Mouse (Mus musculus): Measurements from ENCODE around the gene Zfp189. TPM values are rescaled to one million over a fixed set of nuclear protein-coding genes. Genes with fewer than 3 reads are reported as not detected.
"Not testable (repeated sequence)": the region's sequence is repeated elsewhere in the genome, so short reads cannot be mapped to it uniquely, and the experiment has no call there.

Gene Zfp189
- 1 to 10 TPM; 8.2 to 9.2 TPM for total RNA-seq (2021)

DNA sequence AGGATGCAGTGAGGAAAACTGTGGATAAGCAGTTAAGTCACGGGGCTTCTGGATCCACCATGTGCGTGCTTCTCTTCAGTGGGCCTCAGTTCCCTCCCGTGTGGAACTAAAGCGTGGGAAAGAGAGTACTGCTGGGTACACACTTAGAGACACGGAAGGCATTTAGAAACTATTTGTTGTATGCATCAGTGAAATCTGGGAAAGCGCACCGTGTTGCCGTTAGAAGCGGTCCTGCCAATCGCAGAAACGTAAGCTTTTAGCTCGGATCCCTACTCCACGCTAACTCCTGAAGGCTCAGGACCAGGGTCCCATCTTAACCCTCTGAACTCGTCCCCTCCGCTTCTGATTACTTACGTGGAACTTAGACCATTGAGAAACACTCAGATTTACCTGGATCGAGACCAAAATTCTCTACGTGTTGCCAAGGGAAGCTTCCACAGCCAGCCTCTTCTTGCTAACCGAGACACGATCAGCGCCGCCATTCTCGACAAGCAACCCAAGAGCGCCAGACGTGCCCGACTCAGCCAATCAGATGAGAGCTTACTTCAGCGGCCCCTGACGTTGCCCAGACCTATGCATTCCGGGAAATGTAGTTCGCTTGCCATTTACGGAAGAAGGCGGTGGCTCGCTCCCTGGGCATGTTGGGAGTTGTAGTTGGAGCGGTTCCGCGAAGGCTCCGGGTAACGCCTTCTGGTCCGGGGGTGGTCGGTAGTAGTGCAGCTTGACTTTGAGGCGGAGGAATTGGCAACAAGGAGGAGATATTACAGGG lies at the start of gene Zfp189, which contains the start of gene Mrpl50:
Gene Zfp189, plus strand, starts transcription at position 605 of the 769 bp plus-strand sequence.
Gene Mrpl50, minus strand, starts transcription at position 522 of the 769 bp plus-strand sequence.
- intact Hi-C loops (cut with DNase I) = loop anchor here (5.0 kb wide), 1 partner anchor 107 kb away; no protein-coding TSS in a partner anchor
- peak; percentile 95 to 98 for DNase-seq (ENCODE audit: extremely low spot score in 1 of 2, low spot score in 2 of 2)

DNA sequence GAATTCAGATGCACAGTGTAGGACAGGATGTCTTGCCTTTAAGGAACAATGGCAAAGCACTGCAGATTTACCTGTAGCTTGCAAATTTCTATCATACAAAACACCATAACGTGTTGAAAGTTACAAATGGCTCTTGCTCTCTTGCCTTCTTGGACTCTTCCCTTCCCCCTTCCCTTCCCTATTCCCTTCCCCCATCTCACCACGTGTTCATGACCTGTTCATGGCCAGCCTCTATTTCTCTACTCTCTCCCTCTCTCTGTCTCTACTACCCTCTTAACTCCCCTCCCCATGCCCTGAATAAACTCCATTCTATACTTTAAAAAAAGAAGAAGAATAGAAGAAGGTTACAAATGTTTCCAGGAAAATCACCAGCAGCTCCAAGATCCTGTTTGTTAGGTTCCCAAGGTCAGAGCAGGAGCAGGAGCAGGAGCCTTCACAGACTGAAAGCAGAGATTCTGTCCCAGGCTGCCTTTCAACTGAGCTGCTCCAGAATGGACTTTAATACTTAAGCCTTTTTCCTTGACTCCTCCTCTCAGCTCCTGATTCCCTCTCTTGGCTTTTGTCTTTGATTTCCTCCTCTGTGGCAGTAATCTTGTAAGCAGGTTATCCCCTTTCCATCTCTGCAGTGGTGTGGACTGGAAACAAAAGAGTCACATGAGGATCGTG lies 47.4 kb upstream of the Zfp189 start, which contains the start of gene Acnat1:
Gene Acnat1, minus strand, starts transcription at position 478 of the 666 bp plus-strand sequence.
- DNase-seq (ENCODE audit: extremely low spot score in 1 of 2, low spot score in 2 of 2) = no peak
- intact Hi-C loops (cut with DNase I) = no loop called here

DNA sequence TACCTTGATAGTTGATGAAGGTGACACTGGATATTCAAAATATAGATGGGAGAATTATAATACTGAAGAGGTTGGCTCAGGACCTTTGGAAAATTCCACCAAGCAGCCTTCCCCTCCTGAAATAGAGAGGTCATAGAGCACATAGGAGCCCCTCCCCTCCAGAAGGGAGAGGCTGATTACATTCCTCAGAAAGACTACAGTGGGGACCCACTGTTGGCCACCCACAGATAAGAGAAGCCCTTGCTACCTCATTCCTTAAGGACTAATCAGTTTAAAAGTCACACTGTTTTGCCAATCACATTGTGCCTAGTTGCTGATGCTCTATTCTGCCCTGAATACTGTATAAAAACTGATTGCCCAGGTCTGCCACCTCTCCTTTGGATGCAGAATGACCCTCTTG lies 46.4 kb upstream of the Zfp189 start:
- intact Hi-C loops (cut with DNase I) = no loop called here
- DNase-seq (ENCODE audit: extremely low spot score in 1 of 2, low spot score in 2 of 2) = no peak

DNA sequence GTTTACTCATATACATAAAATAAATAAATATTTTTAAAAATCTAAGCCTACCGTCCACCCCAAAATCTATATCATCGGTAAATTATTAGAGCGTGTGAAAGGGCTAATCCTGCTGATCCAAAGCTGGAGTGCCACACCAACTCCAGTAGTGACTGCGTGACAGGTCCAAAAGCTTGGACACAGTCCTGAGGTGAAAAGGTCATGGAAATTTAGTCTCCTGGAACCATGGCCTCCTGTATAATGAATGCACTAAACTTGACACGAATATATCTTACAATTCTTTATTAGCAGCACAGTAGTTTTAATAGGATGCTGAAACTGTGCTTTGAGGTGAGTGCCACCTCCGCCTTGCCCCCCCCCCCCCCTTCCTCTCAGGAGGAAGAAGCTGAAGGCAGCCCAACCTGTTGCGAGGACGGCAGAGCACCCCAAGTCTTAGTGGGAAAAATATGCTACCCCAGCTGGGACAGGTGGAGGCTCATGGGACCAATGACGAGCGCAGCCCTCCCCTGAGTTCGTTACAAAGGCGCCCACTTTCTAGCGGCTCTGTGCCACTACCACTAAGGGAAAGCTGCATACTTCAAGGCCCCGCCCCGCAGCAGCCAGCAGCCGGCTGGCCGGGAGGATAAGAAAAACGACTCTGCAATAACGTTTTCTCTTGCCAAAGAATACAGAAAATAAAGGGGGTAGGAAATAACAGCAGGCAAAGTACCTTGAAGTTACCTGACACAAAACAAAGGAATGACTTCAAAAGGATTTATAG lies 42.7 kb upstream of the Zfp189 start:
- DNase-seq (ENCODE audit: extremely low spot score in 1 of 2, low spot score in 2 of 2) = peak in 1 of 2 experiments; percentile 72
- intact Hi-C loops (cut with DNase I) = no loop called here

DNA sequence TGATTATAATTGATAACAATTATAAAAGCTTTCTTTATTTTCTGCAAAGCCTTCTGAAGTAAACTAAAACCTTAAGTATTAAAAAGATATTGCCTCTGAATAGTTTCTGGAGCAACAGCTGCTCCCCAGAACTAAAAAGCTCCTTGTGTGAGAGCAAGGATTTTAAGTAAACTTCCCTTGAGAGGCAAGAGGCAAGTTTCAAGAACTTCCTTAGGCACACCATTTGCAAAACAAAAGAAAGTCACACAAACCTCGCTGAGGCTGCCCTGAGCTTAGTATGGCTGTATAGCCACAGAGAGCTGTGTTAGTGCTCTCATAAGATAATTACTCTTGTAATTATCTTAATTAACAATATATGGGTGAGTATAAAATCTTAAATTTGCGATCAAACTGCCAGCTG lies 41.9 kb upstream of the Zfp189 start:
- DNase-seq (ENCODE audit: extremely low spot score in 1 of 2, low spot score in 2 of 2); intact Hi-C loops (cut with DNase I): not testable (repeated sequence)

DNA sequence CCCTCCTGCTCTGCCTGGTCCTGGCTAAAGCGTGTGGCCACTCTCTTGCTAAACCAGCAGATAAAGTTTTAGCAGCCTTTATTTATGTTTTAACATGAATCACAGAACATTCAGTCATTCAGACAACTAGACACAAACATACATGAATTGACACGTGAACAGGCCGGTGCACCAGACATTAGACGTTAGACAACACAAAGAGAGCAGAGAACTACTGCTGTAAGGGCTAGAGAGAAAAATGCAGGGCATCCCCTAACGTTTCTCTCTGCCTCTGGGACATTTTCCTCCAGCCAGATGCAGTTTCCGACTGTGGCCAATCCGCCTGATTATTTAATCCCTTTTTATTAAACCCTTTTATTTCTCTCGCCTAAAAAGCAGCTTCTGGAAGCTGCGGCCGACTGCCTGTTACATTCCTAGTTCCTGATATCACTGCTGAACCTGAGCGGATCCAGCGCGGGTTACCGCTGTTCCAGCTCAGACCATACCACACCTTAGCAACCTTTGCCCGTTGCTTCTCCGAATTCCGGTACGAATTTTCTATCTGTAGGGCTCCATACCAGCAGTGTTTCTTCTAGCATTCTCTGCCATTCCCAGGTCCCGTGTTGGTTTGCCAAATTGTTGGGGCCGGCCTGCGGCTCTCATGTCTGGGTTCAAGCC lies 40.7 kb upstream of the Zfp189 start:
- intact Hi-C loops (cut with DNase I) = no loop called here
- no peak for DNase-seq (ENCODE audit: extremely low spot score in 1 of 2, low spot score in 2 of 2)

DNA sequence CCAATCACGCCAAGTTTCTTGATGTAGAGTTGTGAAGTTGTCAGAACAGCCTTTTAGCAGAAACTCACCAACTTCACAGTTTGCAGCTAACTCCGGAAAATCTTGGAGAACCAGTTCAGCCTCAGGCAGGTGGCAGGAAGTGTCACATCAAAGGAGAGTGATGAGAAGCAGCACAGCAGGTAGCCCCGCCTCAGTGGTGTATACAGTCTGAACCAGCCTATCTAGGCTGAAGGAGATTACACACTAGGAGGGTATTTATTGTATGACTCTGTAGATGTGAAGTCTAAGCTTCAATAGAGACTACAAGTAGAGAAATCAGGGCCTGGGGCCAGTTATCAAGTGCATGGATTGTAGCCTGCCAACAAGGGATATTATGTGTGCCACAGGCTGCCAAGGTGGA lies 40.1 kb upstream of the Zfp189 start:
- DNase-seq (ENCODE audit: extremely low spot score in 1 of 2, low spot score in 2 of 2) = peak in 1 of 2 experiments; percentile 52
- intact Hi-C loops (cut with DNase I) = no loop called here

DNA sequence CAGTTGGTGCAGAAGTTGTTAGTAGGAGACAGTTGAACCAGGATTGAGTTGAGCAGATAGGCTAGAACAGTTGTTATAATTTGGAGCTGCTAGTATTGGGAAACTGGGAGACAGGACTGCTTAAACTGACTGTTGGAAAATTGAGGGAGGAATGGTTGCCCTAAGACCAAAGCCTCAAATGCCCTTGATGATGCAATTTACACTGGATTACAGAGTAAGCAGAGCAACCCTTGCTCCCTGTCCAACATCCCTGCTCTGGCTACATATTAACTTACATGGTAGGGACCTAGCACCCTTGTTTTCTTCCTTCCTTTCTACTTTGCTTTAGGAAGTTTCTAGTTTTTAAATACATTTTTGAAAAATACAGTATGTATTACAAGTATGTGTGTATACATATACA lies 35.5 kb upstream of the Zfp189 start:
- intact Hi-C loops (cut with DNase I) = no loop called here
- no peak for DNase-seq (ENCODE audit: extremely low spot score in 1 of 2, low spot score in 2 of 2)

DNA sequence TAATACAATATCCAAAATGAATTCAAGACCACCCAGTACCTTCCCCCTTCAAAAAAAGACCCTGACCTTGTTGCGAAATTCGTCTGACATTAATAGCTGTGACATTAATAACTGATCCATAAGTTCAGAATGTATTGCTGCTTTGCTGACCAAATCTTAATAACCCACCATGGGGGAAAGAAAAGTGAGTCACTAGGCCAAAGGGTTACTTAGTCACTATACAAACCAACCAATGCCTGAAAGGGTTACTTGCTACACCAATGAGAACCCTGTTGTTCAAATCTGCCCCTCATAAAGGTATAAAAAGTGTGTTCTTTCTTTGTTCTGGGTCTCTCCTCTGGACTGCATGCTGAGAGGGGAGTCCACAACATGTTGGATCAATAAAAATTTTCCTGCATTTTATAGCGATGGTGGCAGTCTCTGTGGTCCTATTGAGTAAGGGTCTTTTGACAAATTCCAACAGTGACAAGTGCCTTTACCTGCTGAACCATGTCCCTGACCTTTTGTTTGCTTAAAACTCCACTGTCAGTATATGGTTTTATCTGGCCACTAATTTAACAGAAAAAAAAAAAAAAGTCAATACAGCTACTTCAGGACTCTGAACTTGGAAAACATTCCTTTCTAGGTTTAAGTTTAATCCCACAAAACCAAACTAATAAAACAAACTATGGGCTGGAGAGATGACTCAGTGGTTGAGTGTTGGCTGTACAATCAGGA lies 34.9 kb upstream of the Zfp189 start:
- DNase-seq (ENCODE audit: extremely low spot score in 1 of 2, low spot score in 2 of 2); intact Hi-C loops (cut with DNase I): not testable (repeated sequence)

DNA sequence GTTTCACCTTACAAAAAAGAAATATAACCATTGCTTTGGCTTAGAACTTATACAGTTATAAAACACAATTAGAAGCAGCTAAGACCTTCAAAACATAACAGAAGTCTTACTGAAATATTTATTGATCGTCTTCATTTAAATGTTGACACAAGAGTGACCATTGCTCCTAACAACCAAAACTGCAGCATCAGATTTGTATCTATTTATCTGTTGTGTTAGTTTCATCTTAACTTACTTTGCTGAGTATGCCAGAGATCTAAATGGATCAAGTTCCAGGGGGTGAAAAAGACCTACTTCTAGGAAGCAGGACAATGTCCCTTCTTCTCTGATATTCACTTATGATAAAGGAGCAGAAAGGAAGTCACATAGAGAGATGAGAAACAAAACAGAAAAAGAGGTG lies 17.4 kb upstream of the Zfp189 start:
- intact Hi-C loops (cut with DNase I) = no loop called here
- DNase-seq (ENCODE audit: extremely low spot score in 1 of 2, low spot score in 2 of 2) = no peak

DNA sequence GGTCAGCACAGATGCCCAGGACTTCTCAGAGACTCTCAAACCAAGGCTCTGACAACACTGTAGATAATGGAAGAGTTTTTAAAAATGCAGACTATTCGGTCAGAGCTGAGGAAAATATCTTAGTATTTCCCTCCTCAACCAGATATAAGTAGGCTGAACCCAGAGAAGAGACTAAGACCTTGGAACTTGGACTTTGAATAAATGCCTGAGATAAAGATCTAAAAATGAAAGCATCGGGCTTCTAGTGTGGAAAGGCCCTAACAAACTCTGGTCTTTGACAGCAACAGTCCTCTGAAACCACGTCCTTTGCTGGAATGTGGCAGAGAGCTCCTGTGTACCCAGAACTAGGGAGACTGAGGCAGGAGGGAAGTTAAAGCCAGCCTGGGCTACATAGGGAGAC lies 14.6 kb upstream of the Zfp189 start, which contains the start of gene Baat:
Gene Baat, minus strand, starts transcription at position 172 of the 400 bp plus-strand sequence.
- intact Hi-C loops (cut with DNase I) = no loop called here
- no peak for DNase-seq (ENCODE audit: extremely low spot score in 1 of 2, low spot score in 2 of 2)

DNA sequence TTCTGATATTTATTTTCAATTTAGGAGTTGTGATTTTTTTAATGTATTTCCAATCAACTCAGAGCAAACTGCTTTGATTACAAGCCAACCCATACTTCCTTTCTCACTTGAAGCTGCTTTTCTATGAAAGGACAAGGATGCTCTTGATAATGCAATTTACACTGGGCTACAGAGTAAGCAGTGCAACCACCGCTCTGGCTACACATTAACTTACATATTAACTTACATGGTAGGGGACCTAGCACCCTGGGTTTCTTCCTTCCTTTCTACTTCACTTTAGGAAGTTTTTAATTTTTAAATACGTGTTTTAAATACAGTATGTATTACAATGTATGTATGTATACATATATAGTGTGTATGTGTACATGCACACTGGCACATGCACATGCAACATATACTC lies 11.8 kb upstream of the Zfp189 start:
- intact Hi-C loops (cut with DNase I) = no loop called here
- no peak for DNase-seq (ENCODE audit: extremely low spot score in 1 of 2, low spot score in 2 of 2)

DNA sequence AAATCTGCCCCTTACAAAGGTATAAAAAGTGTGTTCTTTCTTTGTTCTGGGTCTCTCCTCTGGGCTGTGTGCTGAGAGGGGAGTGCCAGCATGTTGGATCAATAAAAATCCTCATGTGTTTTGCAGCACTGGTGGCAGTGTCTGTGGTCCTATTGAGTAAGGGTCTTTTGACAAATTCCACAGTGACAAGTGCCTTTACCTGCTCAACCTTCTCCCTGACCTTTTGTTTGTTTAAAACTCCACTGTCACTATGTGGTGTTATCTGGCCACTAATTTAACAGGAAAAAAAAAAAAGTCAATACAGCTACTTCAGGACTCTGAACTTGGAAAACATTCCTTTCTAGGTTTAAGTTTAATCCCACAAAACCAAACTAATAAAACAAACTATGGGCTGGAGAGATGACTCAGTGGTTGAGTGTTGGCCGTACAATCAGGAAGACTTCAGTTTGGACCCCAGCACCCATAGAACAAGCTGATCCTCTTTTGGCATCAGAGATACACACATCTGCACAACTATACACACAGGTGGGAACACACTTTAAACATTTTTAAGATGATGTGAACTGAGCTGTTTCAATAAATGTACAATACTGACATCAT lies 10.6 kb upstream of the Zfp189 start:
- intact Hi-C loops (cut with DNase I) = not testable (repeated sequence)

DNA sequence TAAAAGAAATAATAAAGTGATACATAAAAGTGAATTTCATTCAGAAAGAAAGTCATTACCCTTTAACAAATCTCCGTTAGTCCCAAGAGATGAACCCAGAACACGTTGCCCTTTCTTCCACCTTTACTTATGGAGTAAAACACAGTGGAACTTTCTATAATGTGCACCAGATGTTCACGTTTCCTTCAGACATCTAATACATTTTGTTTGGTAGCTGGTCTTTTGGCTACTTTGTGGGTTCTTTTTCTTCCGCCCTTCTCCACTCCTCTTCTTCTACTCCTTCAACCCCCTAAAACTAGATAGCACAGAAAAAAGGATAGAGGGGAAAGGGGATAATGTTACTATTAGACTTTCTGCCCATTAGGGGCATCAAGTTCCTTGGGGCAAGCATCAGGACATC lies 8.3 kb upstream of the Zfp189 start:
- DNase-seq (ENCODE audit: extremely low spot score in 1 of 2, low spot score in 2 of 2) = no peak
- intact Hi-C loops (cut with DNase I) = no loop called here

More for the DNA sequence above, 10.6 kb upstream of the Zfp189 start:
- not testable (repeated sequence) for DNase-seq (ENCODE audit: extremely low spot score in 1 of 2, low spot score in 2 of 2)

DNA sequence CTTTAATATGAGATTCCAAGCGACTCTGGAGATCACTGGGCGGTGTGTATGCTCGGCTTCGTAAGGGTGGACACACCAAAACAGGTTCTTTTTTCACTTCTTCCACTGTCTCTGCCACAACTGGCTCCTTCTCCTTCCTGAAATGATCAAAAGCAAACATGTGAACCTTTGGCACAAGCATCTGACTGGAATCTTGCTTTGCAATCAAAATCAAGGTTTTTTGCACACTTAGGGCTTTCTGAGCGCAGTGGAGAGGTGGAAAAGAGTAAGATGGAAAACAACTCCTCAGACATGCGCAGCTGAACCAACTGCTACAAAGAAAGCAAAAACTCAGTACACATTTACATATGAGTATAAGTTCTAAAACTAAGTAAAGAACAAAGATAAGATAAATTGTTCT lies 6.5 kb upstream of the Zfp189 start:
- no peak for DNase-seq (ENCODE audit: extremely low spot score in 1 of 2, low spot score in 2 of 2)
- intact Hi-C loops (cut with DNase I) = no loop called here

DNA sequence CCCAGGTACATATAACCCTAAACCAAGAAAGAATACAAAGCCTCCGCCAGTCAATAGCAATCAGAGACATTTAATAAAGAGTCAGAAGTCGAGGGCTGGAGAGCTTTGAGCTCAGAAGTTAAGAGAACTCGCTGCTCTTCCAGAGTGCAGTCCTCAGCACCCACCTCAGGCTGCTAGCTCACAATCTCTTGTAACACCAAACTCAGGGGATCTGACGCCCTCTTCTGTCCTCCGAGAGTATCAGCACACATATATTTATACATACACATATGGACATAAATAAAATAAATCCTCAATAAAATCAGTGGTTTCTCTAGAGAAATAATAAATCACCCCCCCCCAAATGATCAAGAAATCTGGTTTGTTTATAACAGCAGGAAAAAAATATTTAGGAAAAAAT lies 1.5 kb upstream of the Zfp189 start:
- no peak for DNase-seq (ENCODE audit: extremely low spot score in 1 of 2, low spot score in 2 of 2)
- intact Hi-C loops (cut with DNase I) = no loop called here

DNA sequence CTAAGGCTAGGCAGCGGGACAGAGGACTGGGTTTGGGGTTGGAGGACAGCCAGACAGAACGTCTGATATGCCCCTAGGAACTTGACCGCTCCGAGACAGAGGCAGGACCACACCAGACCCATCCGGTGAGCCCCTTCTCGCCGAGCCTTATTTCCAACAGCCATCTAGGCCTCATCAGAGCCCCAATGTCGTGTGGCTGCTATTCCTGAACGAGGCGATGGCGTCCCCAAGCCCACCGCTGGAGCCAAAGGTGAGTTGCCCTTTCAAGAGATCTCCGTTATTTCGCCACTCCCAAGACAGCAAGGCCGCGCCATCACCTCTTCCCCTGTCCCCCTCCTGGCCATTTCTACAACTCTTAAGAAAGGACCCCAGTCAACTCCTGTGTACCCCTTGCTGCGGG lies 370 bp downstream of the Zfp189 start:
- DNase-seq (ENCODE audit: extremely low spot score in 1 of 2, low spot score in 2 of 2) = no peak
- intact Hi-C loops (cut with DNase I) = loop anchor here (5.0 kb wide), 1 partner anchor 106 kb away; no protein-coding TSS in a partner anchor

DNA sequence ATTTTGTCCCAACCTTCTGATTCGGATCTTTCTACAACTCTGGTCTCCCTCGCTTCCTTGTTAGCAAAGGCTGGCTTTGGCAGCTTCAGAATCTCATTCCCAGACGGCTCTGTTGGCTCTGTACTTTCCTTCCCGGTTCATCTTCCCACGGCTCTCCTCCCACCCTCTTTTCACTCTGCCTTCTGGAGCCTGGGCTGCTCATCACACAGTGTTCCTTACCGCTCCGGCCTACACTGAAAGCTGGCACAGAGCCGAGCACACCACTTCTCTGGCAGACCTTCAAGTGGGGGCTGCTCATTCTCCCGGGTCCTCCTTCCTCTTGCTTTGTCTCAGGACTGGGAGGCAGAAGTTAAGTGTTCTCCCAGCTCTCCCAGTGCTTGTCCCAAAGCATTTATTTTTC lies 1.6 kb downstream of the Zfp189 start:
- peak; percentile 56 to 73 for DNase-seq (ENCODE audit: extremely low spot score in 1 of 2, low spot score in 2 of 2)
- intact Hi-C loops (cut with DNase I) = loop anchor here (5.0 kb wide), 1 partner anchor 105 kb away; no protein-coding TSS in a partner anchor

Data from left cerebral cortex, postnatal 10 days (tissue).